Mouse (Mus musculus) layer of hippocampus, adult 8-10 months (tissue): ENCODE data around the gene Ccdc117. TPM values are rescaled to one million over a fixed set of nuclear protein-coding genes. Genes with fewer than 3 reads are reported as not detected.
"Not testable (repeated sequence)": the region's sequence is repeated elsewhere in the genome, so short reads cannot be mapped to it uniquely, and the experiment has no call there.

Source experiments
- DNase-seq, 2 experiments: peaks; one replicate each; pipeline ENCODE4 v3.0.0; 2022; ENCODE audit warnings: low spot score in 2 of 2
- total RNA-seq, 4 experiments: library from RNA; stranded (reverse); gene quantifications; 2 replicates each; pipeline ENCODE4 v1.2.4; 2022

Ccdc117 gene
- 10 to 100 TPM; 13.3 to 18.4 (median 15.2) TPM for total RNA-seq

DNA sequence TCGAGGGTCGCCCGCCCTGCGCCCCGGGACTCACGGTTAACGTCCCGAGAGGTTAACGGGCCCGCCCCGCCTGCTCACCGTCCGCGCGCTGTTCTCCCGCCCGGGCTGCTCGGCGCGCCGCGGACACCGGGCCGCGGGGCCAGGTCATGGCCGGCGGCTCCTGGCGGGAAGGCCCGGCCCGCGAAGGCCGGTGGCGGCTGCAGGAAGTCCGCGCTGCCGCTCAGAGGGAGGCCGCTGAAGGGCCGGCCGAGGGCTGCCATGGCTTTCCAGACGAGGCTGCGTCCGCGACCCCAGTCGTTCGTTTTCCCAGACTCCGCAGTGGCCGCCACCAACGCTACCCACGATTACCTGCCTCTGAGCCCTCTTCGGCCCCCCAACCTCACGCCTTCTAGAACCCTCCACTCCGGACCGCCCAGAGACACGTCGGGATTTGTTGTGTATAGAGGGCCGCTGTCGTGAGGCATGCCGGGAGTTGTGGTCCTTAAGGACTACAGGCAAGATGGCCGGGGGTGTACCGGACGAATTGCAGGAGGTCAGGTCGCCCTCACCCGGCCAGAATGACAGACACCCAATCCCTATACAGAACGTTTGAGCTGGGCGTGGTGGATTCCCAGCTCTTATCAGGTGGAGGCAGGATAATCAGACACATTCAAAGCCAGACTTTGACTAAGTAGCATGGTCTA is at the start of gene Ccdc117:
Ccdc117 (minus strand) TSS at position 389 of the 683 bp plus-strand sequence.
- DNase-seq: peak; percentile 84 to 86

DNA sequence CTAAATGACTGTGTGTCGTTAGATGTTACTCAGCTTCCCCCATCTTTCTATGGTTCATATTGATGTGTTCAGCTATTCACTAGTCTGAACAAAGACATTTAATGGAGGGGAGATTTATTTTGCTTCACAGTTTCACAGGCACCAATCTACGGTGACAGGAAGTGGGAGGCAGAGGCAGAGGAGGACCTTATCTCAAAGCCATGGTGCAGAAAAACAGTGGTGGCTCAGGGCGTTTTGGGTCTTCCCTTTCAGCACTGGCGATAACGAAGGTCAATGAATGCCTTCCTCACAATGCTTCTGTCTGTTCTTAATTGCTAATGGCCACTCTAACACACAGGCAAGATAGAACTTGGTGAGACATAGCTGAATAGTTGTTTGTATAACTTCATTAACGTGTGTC is 33.1 kb upstream of the Ccdc117 start:
- no peak for DNase-seq

DNA sequence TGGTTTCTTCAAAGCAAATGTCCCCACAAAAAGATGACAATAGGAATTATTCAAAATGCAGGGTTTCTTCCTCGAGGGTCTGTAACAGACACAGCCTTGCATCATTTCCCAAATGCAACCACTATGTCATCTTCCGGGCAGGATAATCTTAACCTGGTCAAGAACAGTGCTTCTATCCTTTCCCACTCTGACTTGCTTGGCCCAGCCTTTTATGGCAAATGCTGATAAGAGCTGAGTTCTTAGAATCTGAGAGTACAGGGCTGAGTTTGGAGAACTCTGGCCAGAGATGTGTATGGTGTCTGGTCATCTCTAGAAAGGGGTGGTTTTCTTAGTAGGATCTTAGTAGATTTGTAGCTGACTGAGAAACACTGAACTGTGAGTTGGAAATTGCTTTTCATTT is 31.8 kb upstream of the Ccdc117 start:
- DNase-seq: no peak

DNA sequence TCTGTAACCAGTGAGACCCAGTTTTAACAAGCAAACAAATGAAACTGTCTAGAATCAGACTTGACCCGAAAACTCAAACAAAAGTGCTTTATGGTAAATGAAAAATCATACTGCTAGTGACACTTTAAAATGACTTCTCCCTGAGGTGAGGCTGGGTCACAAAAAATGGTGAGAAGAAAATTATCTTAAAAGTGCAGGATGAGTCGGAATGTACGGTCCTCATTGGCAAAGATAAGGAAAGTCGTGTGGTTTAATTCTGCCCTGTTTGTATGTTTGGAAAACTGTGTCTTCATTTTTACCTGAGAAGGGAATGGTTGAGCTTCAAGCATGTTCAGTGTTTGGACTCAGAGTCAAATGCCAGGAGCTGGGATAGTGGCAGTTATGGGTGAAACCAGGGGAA is 29.9 kb upstream of the Ccdc117 start:
- DNase-seq: no peak

DNA sequence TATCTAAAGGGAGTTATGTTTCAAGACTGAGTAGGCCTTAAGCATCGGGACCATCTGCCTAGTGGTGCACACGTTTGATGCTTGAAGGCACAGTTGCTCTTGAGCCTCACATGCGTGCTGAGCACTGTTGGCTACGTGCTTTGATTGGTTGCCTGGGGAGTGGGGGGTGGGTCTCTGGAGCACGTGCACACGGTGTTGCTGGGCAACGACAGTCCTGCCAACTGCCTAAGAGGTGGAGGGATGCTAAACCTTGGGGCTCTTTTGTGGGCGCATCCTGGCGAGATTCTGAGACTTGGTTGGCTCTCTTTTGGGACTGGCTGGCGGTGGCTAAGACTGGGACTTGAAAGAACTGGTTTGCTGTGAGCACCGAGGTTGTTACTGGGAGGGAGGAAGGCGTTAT is 27.5 kb upstream of the Ccdc117 start, which contains the start of gene Ankrd36:
Ankrd36 (plus strand) TSS at position 211 of the 400 bp plus-strand sequence.
- DNase-seq: no peak

DNA sequence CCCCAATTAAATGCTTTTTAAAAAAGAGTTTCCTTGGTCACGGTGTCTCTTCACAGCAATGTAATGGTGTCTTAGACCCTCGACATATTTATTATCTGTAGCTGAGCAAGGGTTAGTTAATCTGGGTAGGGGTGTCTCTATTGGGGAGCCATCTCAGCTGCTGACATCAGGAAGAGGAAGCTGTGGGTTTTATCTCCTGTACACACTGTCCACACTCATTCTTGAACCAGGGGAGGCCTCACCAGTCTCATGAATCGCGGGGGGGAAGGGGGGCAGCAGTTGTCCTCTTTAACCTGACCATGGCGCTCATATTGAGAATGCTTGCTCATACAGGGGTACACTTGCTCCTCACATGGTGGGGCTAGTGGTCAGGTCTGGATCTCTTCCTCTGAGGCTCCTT is 26.1 kb upstream of the Ccdc117 start:
- DNase-seq: no peak

DNA sequence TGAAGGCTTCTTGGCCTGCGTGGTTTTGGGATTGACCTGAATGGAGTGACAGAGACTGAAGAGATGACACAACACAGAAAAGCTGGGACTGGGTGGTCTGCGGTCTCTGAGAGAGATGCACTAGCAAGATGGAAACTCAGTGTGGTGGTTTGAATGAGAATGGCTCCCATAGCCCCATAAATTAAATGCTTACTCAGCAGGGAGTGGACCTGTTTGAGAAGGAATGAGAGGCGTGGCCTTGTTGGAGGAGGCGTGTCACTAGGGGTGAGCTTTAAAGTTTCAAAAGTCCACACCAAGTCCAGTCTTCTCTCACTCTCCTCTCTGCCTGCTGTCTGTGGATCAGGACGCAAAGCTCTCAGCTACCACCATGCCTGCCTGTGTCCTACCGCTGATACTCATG is 25.7 kb upstream of the Ccdc117 start:
- DNase-seq: no peak

DNA sequence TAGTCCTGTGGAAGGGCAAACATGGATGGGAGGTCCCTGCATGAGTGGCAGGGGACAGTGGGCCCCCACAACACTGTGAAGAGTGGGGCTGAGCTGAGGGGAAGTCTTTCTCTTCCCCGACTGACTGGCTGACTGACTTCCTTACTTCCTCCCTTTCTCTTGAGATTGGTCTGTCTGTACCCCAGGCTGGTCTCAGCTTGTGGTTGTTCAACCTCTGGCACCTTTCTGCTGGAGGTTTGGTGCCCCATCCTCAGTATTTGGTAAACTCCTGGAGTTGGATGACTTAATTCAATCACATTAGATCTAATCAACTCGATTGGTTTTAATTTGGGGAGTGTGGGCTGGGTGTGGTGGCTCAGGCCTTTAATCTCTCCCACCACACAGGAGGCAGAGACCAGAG is 24.5 kb upstream of the Ccdc117 start:
- no peak for DNase-seq

DNA sequence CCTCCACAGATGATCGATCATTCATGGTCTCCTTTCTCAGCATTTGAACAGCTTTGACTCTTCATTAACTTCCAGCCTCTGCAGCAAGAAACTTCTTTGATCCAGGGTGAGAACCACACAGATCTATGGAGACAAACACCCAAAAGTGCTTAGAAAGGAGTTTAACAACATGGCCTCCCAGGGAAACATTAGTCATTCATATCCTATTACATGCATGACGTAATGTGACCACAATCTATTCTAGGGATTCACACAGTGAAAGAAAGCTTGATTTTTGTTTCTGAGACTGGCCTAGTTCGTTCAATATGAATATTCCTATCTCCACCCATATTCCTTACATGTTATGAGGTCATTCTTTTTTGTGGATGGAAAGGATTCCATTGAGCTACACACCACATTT is 23.6 kb upstream of the Ccdc117 start:
- no peak for DNase-seq

DNA sequence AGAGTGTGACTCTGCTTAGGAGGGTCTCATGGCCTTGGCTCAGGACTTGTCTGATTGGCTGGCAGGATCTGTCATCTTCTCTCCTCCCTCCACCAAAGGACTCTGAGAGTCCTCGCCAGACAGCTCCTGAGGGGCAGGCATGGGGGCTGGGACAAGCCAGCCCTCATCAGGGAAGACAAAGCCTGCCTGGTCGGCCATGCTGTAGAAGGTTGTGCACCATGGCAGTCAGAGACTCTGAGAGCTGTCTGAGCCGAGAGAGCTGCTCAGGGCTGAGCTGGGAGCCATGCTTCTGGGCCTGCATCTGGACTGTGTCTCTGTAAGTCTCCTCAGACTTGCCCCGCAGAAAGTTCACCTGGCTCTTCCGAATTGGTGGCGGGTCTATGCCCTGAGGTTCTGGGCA is 21.9 kb upstream of the Ccdc117 start:
- no peak for DNase-seq

DNA sequence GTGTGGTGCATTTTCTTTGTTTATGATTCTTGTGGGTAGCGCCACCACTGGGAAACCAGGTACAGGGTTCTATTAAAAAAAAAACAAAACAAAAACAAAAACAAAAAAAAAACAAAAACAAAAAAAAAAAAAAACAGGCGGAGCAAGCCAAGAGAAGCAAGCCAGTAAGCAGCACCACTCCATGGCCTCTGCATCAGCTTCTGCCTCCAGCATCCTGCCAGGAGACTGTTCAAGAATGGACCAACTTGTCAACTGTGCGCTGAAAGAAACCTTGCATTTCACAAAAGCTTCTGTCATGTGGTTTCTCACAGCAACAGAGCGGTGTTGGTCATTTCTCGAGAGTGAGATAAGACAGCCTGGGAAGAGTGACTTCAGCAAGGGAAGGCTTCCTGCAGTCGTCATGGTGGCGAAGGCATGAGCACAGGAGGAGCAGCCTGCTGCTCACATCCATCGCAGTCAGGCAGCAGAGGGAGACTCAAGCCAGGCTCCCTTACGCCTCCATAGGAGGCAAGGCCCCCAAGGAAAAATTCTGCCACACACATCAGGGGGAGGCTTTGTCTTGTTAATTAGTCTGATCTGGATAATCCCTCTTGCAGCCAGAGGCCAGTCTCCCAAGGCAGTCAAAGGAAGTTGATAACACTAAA is 20.8 kb upstream of the Ccdc117 start:
- no peak for DNase-seq

DNA sequence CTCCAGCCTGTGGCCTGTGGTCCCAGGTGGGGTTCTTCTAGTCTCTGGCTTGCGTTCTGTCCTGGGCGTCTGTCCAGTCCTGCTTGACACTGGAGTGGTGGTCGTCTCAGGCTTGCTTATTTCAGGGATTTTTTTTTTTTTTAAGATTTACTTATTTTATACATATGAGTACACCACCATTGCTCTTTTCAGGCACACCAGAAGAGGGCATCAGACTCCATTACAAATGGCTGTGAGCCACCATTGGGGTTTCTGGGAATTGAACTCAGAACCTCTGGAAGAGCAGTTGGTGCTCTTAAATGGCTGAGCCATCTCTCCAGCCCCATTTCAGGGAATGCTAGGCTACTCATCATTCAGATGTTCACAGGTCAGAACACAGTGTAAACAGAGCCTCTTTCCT is 18.3 kb upstream of the Ccdc117 start:
- no peak for DNase-seq

DNA sequence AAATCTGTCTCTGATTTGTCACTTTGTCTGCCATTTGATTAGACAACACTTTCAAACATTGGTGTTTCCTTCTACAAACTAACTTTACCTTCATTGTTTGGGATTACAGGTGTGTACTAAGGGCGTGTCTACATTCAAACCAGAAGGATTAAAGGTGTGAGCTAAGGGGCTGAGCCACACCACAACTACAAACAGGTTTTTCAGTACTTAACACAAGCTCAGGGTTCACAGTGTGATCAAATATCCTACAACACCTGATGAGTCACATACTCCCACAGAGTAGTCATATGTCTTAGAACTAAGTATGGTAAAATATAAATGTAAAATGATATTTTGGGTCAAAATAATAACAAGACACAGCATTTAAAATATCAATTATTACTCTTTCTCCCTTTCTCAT is 9.9 kb upstream of the Ccdc117 start:
- DNase-seq: no peak

DNA sequence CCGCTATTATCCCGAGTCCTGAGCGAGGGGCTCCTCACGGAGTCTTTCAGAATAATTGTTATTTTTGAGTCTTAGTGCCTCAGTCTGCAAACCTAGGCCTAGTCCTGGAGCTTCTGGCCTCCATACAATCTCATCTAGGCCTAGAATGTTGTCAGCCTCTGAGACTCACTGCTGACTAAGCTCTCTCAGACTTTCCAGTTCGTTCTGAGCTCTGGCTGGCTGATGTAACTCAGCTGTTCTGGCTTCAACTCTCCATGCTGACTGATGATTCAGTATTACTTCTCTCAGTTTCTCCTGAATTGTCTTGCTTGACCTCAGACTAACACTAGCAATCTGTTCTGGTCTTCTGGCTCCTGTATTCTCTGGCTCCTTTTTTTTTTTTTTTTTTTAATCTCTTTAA is 9.4 kb upstream of the Ccdc117 start:
- DNase-seq: no peak

DNA sequence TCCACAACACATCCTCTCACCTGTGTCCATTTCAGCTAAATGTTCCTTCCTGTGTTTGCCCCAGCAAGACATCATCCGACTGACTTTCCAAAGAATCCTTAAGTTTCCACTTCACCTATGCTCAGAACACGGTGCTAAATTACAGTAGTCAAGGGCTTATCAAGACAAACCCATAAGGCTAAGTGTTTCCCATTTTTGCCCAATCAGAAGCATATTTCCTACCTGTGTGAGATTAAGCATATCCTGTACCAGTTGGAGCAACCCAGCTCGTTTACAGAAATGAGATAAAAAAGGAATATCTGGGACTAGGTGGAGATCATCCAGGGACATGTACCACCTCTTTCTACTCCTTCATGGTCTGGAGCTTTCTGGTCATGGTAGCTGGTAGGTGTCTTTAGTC is 4.7 kb upstream of the Ccdc117 start:
- DNase-seq: no peak

DNA sequence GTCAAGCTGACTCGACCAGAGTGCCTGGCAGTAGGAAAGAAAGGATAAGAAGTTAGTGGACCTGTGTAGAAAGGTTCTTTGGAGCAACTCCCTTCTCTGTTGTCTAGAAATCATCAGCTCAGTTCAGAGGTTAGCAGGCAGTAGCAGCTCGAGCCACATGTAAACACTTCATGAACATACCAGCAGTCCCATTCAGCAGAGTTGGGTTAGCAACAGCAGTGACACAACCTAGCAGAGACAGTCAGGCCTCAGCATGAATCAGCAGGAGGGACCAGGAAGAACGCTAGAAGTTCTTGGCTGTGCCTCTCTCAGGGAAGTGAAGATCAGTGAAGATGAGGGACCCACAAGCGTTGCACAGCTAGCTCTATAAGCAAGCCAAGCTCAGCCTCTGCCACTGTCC is 3.5 kb upstream of the Ccdc117 start:
- no peak for DNase-seq

DNA sequence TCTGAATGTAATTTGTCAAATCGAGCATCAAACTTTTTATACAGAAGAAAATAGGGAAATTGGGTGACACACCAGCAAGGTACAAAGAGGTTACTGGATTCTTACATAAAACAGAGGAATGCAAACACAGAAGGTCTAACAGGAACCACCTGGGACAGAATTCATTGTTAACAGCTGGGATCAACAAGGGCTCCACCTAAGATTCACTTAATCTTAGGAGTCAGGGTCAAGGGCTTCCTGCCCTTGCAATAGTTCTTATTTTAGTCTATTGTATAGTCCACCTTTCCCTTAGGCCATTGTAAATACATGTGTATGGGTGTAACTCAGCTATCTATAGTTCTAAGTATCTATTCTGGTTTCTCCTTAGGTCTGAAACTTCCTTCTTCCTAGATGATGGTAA is 2.7 kb upstream of the Ccdc117 start:
- not testable (repeated sequence) for DNase-seq

DNA sequence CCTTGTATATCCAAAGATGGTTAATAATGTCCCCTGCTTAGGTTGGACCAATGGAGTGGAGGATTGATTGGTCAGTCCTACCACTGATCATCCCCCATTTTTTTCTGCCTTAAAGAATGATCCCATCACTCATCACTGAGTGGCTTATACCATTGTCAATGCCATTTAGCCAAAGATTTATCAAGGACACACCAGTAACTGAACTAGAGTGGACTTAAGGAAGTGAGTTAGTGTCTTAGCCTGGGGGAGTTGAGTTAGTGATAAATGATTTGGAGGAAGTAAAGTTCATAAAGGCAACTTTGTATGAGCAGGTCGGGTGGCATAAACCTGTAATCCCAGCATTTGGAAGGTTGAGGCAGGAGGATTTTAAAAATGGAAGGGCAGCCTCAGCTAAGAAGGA is 1.3 kb upstream of the Ccdc117 start:
- DNase-seq: no peak

DNA sequence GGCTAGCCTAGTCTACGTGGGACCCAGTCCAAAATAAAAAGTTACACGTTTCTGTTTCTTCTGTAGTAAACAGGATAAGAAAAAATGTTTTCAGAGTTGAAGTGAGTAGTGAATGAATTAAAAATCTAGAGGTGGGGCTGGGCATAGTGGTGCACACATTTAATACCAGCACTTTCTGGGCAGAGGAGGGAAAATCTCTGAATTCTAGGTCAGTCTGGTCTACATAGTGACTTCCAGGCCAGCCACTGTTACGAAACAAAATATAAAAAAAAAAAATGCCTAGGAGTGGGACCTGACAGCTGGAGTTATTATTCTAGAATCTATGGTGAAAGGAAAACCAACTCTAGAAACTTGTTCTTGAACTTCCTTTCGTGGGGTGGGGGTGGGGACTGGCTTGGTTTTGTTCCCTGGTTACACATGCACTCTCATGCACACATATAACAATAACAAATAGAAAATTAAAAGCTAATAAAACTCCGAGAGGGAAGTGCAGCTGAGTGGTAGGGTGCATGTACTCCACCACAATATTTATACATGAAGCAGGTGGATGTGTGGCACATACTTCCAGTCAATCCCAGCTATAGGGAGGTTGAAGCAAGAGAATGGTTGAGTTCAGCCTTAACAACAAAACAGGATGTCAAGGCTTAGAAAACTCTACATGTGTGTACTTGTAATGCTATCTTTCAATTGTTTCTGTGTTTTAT is 647 bp upstream of the Ccdc117 start:
- DNase-seq: no peak

DNA sequence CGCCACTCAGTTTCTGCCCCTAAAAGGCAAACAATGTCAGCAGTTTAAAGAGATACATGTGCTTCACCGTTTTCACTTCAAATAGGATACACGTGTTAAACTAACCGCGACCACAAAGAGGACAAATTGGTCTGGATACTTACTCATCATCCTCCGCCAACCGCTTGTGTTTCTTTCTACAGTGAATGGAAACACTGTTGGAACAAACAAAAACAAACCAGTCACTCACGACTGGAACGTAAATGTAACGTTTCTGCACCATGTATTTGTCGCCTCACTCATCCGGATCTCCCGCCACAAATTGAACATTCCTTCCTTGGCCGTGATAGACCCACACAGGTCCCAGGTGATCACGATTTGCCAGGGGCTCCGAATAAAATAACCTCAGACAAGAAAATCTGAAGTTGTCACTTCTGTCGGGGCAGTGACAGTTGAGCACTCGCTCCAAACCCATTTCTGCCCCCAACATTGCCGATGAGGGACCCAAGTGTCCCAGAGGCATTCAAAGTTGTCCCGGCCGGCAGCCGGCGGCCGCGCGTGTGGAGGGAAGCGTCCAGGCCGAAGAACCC is 673 bp downstream of the Ccdc117 start:
- DNase-seq: no peak

DNA sequence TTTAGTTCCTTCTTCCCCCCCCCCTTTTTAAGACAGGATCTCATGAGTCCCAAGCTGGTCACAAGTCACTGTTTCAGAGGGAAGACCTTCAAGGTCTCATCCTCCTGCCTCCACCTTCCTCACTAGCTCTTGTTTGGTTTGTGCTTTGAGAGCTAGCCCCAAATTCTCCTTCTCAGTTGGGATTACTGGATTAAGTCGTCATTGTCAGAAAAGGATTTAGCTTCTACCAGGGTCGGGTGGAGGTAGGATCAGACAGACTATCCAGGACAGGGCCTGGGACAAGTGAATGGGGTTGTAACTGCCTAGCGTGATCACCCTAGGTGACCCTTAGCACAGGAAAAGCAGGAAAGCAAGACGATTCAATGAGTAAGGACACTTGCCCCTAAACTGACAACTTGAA is 1.7 kb downstream of the Ccdc117 start:
- no peak for DNase-seq

DNA sequence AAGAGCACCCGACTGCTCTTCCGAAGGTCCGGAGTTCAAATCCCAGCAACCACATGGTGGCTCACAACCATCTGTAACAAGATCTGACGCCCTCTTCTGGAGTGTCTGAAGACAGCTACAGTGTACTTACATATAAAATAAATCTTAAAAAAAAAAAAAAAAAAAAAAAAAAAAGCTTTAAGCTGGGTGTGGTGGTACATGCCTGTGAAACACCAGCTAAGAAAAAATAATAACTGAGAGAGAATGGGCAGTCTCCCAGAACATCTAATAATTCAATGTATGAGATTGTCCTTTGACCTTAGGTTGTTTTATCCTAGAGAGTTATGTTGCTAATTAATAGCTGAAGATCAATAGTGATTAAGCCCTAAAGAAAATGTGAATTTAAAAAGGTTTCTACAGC is 4.5 kb downstream of the Ccdc117 start:
- DNase-seq: not testable (repeated sequence)
